Mouse (Mus musculus) frontal cortex, postnatal 14 days (tissue): ENCODE results near the gene Cd101.

ENCODE experiments used
- DNase-seq, 2 experiments: peaks; one replicate each; pipeline ENCODE4 v3.0.0; 2022; ENCODE audit warnings: low spot score in 2 of 2

Gene Cd101

GRCm38 (mm10) chr3:101041997-101042396, 12.6 kb upstream of the Cd101 start:
- no peak for DNase-seq

GRCm38 (mm10) chr3:101037984-101038545, 8.7 kb upstream of the Cd101 start:
- DNase-seq, result no peak

- no peak for DNase-seq
These were observed 6.6 kb upstream of the Cd101 start for GRCm38 (mm10) chr3:101036001-101036400.

GRCm38 (mm10) chr3:101034509-101034908, 5.2 kb upstream of the Cd101 start:
- no peak for DNase-seq

- no peak for DNase-seq
These were observed 4.3 kb upstream of the Cd101 start for GRCm38 (mm10) chr3:101033644-101034043.

GRCm38 (mm10) chr3:101031456-101032142, 2.2 kb upstream of the Cd101 start:
- no peak for DNase-seq

- no peak for DNase-seq
These were observed 1.3 kb upstream of the Cd101 start for GRCm38 (mm10) chr3:101030630-101031029.

- DNase-seq, result no peak
These were observed 2.6 kb downstream of the Cd101 start for GRCm38 (mm10) chr3:101026741-101027140.

- DNase-seq, result no peak
These were observed 6.4 kb downstream of the Cd101 start for GRCm38 (mm10) chr3:101022967-101023366.

- DNase-seq, result no peak
These were observed 7.8 kb downstream of the Cd101 start for GRCm38 (mm10) chr3:101021481-101022051.

GRCm38 (mm10) chr3:101021073-101021472, 8.3 kb downstream of the Cd101 start:
- no peak for DNase-seq

- DNase-seq, result no peak
These were observed 10.9 kb downstream of the Cd101 start for GRCm38 (mm10) chr3:101018494-101018893.

- no peak for DNase-seq
These were observed 13.3 kb downstream of the Cd101 start for GRCm38 (mm10) chr3:101016050-101016449.

- DNase-seq, result no peak
These were observed 14.1 kb downstream of the Cd101 start for GRCm38 (mm10) chr3:101015254-101015653.

- DNase-seq, result no peak
These were observed 15.8 kb downstream of the Cd101 start for GRCm38 (mm10) chr3:101013536-101013935.

- DNase-seq, result no peak
These were observed 16.4 kb downstream of the Cd101 start for GRCm38 (mm10) chr3:101013005-101013404.

GRCm38 (mm10) chr3:101012597-101012996, 16.8 kb downstream of the Cd101 start:
- DNase-seq, result no peak

- peak; percentile 35 to 59 for DNase-seq
These were observed 17.2 kb downstream of the Cd101 start for GRCm38 (mm10) chr3:101012131-101012571.

- no peak for DNase-seq
These were observed 18.2 kb downstream of the Cd101 start for GRCm38 (mm10) chr3:101011203-101011600.

- DNase-seq, result no peak
These were observed 18.7 kb downstream of the Cd101 start for GRCm38 (mm10) chr3:101010589-101011202.

- DNase-seq, result no peak
These were observed 22.1 kb downstream of the Cd101 start for GRCm38 (mm10) chr3:101007112-101007782.

- no peak for DNase-seq
These were observed 24.0 kb downstream of the Cd101 start for GRCm38 (mm10) chr3:101005392-101005791.
